Mouse (Mus musculus) kidney, postnatal 25 days (tissue): ENCODE results near the gene Ptpn12.
A peak's percentile ranks its signal among the peaks of the same experiment; 100 is the strongest.

Experiments
- DNase-seq, 2 experiments: peaks; one replicate each; pipeline ENCODE4 v3.0.0; 2021; ENCODE audit warnings: mixed read lengths in 2 of 2

Gene Ptpn12

DNA sequence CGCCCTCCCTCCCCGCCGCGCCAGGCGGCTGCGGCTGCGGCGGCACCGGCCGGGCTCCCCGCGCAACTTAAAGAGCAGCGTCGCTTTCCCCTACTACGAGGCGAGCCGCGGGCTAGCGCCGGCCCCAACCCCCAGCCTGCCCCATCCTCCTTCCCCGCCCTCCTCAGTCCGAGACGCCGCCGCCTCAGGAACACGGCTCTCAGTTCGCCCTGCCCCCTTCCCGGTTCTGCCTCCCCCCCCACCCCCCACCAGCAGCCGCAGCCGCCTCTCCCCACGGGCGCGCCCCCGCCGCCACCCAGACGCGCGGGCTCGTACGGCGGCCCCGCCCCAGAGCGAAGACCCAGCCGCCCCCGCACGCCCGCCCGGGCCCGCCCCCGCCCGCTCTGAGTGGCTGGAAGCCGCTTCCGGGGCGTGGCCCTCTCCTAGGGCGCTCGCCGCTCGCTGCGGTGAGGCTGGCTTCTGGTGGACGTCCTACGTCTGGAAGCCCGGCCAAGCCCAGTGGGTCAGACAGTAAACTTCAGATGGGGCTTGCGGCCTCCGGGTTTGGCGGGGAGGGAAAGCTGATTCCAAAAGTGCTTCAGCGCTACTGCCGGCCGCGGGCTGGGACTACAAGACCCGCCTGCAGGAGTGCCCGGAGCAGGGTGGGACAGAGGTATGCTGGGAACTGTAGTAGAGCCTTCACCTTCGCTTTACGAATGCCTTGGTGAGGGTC is at the start of gene Ptpn12:
TSS of gene Ptpn12 (minus strand) at position 92 of the 712 bp plus-strand sequence.
- DNase-seq = peak; percentile 98 to 99

DNA sequence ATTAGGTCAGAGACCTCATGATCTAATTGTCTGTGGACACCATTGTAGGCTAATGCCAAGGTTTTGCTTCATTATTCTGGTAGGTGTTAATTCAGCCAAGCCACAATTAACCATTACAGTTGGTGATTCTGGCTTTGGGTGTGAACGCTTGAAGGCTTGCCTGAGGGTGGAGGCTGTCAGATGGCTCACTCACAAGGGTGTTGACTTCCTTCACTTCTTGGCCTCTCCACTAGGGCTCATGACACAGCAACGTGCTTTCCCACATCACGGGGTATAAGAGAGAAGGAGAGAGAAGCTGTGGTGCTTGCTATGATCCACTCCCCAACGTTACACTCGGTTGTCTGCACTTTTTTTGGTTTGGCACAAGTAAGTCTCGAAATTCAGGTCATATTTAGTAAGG is 35.5 kb upstream of the Ptpn12 start:
- DNase-seq = no peak

DNA sequence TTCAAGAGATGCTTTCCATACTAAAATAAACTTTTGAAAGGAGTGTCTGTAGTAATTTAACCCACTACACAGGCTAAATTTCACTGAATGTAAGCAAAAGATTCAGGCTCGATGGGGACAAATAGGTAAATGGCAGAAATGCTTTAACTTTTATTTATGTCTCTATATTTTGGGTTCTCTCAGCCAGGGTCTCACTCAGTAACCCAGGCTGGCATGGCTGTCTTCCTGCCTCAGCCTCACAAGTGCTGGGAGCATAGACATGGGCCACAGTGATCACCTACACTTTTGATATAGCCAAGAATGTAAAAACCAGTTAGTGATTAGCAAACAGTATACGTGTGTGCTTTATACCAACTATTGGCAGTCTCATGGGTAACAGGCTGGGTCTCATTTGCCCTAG is 1.5 kb upstream of the Ptpn12 start:
- no peak for DNase-seq

- no peak for DNase-seq
Observed at GRCm38 (mm10) chr5:21056595-21056994, 884 bp upstream of the Ptpn12 start.

GRCm38 (mm10) chr5:21055071-21055819 is 466 bp downstream of the Ptpn12 start:
- peak; percentile 53 to 71 for DNase-seq

DNA sequence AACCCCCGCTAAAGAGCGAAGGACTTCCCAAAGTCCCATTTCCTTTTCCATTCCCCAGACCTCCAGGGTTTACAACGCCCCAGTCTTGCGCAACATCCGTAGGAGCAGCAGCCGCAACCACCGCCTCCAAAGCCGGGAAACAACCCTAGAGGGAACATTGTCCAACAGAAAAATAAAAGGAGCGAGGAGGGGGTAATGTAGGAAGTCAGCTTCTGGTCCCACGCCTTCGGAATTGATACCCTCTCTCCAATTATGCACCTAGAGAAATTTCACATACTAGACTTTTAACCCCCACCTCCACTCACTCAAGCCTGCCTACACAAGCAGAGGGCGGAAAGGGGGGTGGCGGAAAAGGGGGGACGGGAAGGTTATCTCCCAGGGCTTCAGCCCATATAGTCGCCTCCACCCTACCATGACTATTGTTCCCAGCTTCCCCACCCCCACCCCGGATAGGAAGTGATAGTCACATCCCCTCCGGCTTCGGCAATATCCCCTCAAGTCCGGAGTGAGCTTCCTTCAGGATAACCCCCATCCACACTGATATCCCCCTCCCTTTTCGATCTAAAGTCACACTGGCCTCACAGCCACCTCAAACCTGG is 1.1 kb downstream of the Ptpn12 start:
- peak; percentile 87 to 91 for DNase-seq

DNA sequence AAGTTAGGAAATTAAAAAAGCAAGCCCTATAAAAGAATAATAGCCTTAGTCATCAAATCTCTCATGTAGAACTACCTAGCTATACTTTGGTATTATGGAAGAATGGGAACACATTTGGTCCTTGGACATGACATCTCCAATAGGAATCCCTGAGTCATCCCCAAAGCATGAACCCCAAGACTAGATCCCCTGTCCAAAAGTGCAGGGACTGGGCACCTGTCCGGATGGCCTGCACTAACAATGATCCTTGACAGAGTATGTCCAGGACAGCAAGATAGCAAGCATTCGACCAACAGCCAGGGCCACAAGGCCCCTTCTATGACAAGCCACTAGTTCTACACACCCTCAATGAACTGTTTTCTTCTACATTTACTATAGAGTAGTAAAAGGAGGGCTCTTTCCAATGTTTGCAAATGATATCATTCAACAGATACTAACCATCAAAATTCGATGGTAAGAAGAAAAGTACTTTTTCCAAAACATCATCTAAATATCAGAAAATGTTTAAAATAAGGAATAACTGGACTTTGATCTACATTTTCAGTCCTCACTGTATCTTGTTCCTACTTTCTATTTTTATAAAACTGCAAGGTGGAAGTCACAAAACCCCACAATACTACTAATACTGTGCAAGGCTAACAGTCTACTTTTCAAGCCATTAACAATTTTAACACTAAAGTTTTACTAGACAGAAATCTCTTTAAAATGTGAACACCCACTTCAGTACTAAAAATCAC is 2.0 kb downstream of the Ptpn12 start:
- no peak for DNase-seq

DNA sequence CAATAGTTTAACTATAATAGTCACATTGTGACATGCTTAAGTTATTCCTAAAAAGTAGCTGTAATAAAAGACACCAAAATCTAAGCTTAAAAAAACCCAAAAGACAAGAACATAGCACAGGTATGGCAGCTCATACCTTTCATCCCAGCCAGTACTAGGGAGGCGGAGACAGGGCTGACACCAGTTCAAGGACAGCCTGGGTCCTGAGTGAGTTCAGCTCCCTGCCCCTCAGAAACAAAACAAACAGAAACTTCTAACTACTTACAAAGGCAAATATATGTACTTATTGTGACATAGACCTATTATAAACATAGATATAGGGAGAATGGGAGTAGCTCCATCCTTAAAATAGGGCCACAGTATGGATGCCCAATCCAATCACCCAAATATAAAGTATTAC is 3.2 kb downstream of the Ptpn12 start:
- DNase-seq = no peak

DNA sequence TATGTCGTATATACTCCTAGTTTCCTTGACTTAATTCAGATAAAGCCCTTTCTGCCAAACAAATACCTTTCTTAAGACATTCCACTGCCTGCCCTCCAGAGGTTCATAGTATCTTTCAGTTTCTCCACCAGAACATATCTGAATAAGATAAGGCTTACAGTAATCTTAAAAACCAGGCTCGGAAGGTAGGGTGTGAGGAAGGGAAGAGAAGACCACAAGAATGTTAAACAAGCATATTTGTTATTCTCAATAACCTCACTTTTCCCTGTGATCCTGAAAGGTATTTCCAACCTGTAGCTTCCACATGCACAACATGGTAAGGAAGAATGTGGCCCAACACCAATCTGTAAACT is 5.0 kb downstream of the Ptpn12 start:
- DNase-seq = no peak

DNA sequence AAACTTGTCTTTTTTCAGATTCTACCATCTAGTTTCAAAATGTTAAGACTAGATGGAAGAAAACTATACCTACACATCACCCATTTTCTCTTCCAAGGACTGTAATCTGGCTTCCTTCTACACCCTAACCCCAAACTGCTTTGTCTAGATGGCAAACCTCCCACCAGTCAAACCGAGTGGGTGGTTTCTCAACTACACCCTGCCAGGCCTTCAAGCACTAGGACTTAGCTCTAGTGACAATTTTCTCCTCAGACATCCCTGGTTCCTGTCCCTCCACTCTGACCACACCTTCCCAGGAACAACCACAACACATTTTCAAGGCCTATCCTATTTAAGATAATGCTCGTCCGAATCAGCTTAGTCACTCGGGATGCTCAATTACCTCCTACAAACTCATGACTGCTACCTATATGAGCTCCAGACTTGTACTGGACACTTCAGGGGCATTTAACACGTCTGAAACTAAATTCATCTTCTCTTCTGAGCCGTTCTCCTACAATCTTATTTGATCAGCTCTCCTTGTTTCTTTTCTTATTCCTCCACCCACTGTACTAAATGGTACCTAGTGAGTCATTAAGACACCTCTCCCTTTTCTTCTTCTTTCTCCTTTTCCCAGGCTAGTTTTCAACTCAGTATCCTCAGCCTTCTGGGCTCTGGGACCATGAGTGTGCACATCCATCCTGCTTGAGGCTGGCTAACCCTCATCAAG is 5.5 kb downstream of the Ptpn12 start:
- DNase-seq = no peak

DNA sequence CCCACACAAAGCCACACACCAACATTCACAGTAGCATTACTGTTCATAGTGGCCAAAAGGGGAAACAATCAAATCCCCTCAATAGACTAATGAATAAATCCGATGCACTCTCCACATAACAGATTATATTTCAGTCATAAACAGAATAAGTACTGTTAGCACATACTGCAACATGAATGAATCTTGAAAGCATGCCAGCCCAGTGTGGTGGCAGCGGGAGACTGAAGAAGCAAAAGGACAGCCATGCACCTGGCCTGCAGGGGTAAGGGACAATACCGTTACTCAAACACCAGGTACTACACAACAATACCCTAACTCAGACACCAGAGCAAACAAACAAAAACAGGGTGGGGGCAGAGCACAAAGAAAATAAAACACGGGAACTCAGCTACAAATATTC is 6.7 kb downstream of the Ptpn12 start:
- DNase-seq = no peak

DNA sequence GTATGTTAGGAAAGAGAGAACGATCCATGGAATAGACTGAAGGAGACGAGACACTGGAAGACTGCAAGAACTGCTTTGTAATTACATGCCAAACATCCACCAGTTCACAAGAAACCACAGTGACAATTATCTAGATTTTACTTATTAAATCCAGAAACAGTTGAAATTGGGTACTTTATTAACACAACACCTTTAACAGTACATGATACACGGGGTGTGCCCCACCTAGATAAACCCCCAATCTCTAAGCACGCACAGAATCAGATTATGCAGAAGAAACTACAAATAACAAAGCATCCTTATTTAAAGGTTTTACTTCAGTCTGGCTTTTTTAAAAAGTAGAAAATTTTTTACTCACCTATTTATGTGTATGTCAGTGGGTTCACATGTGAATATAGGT is 8.6 kb downstream of the Ptpn12 start:
- DNase-seq = no peak

DNA sequence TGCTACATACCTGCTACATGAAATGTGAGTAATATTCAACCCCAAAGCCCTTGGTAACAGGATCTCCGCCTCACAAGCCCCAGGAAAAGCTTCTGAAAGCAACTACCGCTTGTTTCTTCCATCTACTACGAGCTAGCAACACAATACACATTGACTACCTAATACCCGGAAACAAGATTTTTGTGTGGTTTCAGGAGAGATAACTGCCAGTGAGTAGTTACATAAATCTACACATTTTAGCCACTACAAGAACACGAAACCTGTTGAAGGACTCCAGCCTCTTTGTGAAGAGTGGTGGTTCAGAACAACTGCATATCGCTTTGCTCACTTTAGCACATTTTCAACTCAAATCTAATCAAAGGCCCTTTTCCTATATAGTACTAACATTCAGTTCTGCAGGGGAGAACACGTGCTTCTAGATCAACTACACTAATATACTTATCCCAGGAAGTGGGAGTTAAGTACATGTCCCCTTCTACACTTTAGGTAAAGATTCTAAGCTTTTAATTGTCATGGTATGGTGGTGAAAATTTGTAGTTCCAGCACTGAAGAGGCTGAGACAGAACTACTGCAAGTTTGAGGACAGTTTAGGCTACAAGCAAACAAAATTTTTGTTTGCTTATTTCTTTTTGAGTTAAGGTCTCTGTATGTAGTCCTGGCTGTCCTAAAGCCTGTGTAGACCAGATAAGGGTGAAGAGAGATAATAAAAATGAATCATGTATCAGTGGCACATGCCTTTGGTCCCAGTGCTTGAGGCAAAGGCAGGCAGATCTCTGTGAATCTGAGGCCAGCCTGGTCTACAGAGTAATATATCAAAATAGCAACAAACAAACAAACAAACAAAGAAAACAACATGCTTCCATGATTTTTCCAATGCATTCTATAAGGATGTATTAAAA is 9.3 kb downstream of the Ptpn12 start:
- no peak for DNase-seq

GRCm38 (mm10) chr5:21045462-21045861 is 10.2 kb downstream of the Ptpn12 start:
- no peak for DNase-seq

DNA sequence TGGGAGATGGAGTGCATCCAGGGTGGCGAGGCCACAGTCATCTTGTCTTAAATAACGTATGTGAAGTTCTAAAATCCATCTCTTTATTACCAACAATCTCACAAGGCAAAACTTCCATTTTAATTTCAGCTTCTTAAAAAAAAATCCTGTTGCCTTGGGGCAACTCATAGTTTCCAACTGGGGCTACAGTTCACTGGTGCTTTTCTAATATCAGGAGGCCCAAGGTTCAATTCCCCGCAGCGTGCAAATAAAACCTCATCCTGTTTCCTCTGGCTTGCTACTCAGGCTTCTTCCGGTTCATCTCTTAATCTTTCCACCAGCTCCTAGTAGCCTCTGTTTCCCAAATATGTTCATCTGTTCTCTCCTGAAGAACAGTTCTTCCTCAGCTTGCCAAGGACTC is 17.6 kb downstream of the Ptpn12 start:
- DNase-seq = no peak

- no peak for DNase-seq
Observed at GRCm38 (mm10) chr5:21035689-21036480, 19.8 kb downstream of the Ptpn12 start.

GRCm38 (mm10) chr5:21034388-21034966 is 21.2 kb downstream of the Ptpn12 start:
- DNase-seq = no peak

- peak; percentile 25 to 49 for DNase-seq
Observed at GRCm38 (mm10) chr5:21033382-21034056, 22.2 kb downstream of the Ptpn12 start.

GRCm38 (mm10) chr5:21032626-21033025 is 23.1 kb downstream of the Ptpn12 start:
- DNase-seq = no peak

DNA sequence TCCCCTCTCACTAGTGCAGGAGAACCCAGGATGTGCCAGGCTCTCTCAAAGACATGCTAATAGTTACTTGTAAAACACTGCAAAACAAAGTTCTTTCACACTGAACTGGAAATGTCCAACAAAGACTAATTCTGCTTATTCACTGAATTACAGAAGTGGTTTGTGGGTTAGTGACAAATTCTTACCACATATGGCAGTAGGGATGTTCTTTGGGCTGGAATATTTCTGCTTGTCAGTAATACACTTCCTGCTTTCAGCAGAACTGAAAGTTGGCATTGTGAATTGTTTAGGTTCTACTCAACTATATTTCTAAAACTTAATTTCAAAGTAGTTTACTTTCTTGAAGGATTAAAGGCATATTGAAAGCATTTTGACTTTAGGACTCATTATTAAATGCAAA is 25.5 kb downstream of the Ptpn12 start:
- no peak for DNase-seq
